ENCODE assay signal across 21 mouse cellular contexts in genomic region chr5:66215569-66216277, GRCm38 (mm10). TPM values are rescaled to one million over a fixed set of nuclear protein-coding genes. Genes with fewer than 3 reads are reported as not detected.
A peak's percentile ranks its signal among the peaks of the same experiment; 100 is the strongest.
DNase-seq lines count a peak whose midpoint lies in the region; ATAC-seq lines count a peak whose summit lies in the region.
"Had no signal": no experiment of that assay in that cellular context is flagged by ENCODE, and none has a peak within 500 bp of the region (broad histone marks: within the 10 kb centered on the region; RNA-seq: fewer than 3 reads in every experiment).

No protein-coding gene starts in this region.

- H3K27me3 ChIP-seq in kidney, embryonic 14.5 days (ENCODE audit: control insufficient read depth, insufficient read depth, low read length): no peaks in the 10 kb centered on the region
- no peaks in the 10 kb centered on the region for H3K27me3 ChIP-seq in liver, embryonic 11.5 days (replicated peaks; ENCODE audit: control insufficient read depth, insufficient read depth, low read length)
- H3K27me3 ChIP-seq: embryonic facial prominence, embryonic 13.5 days; stomach, embryonic 15.5 days had no signal

- no peak overlapping the region for H3K27ac ChIP-seq in kidney, embryonic 14.5 days (ENCODE audit: low read depth, low read length)
- H3K27ac ChIP-seq in liver, embryonic 11.5 days (ENCODE audit: low read depth, low read length): no peak overlapping the region
- H3K27ac ChIP-seq: embryonic facial prominence, embryonic 13.5 days; hindbrain, postnatal 0 days; stomach, embryonic 15.5 days had no signal

- peaks cover 20% of the 10 kb centered on the region; the same call in 1 of the 2 replicates for H3K4me1 ChIP-seq in kidney, embryonic 14.5 days (ENCODE audit: control insufficient read depth, insufficient read depth, low read length)
- no peaks in the 10 kb centered on the region for H3K4me1 ChIP-seq in liver, embryonic 11.5 days (replicated peaks; ENCODE audit: control insufficient read depth, insufficient read depth, low read length)

- no peaks in the 10 kb centered on the region for H3K36me3 ChIP-seq in kidney, embryonic 14.5 days (ENCODE audit: control insufficient read depth, insufficient read depth, low read length)
- H3K36me3 ChIP-seq in liver, embryonic 11.5 days (ENCODE audit: control insufficient read depth, insufficient read depth, low read length): no peaks in the 10 kb centered on the region
- H3K36me3 ChIP-seq: embryonic facial prominence, embryonic 13.5 days; stomach, embryonic 15.5 days had no signal

- DNase-seq in kidney, adult 9 months: peak; percentile 43
- DNase-seq in c-Kit-positive CD71-positive TER-119-negative erythroid progenitor cells, embryonic 14.5 days (ENCODE audit: low read depth): peak; percentile 29
- no peak for DNase-seq in liver, embryonic 11.5 days (ENCODE audit: low spot score)
- DNase-seq in adrenal gland, postnatal 10 days: no peak
- no peak for DNase-seq in adrenal gland, postnatal 4 days (ENCODE audit: low spot score in 2 of 2)
- no peak for DNase-seq in T-cell, adult 2 months (ENCODE audit: low spot score)
- DNase-seq: adrenal gland, adult 2 months; cerebellum, adult 2 months; heart, adult 11 months; heart, postnatal 4 days; kidney, postnatal 10 days; layer of hippocampus, adult 9-11 months; spleen, adult 18-20 months had no signal

- H3K9ac ChIP-seq in kidney, embryonic 14.5 days (ENCODE audit: low read depth, low read length): no peak overlapping the region
- H3K9ac ChIP-seq in liver, embryonic 11.5 days (ENCODE audit: low read depth, low read length): no peak overlapping the region
- H3K9ac ChIP-seq: embryonic facial prominence, embryonic 13.5 days; stomach, embryonic 15.5 days had no signal

- 50% methylated on average over 10 of the region's 10 CpGs for WGBS in kidney, embryonic 14.5 days
- 45% methylated on average over 10 of the region's 10 CpGs for WGBS in liver, embryonic 11.5 days

- no peak for ATAC-seq in kidney, embryonic 14.5 days (ENCODE audit: low FRiP score, low TSS enrichment)
- peak; percentile 86 for ATAC-seq in liver, embryonic 11.5 days (replicated peaks; ENCODE audit: low FRiP score)
- ATAC-seq in megakaryocyte-erythroid progenitor cell, adult 5-6 weeks (replicated peaks; ENCODE audit: low FRiP score, low TSS enrichment, poor library complexity, severe bottlenecking): peak; percentile 73; the same call in 1 of the 2 replicates
- ATAC-seq: hindbrain, postnatal 0 days had no signal

- no peak overlapping the region for H3K4me2 ChIP-seq in kidney, embryonic 14.5 days (replicated peaks; ENCODE audit: low read depth, low read length)
- H3K4me2 ChIP-seq in liver, embryonic 11.5 days: peak overlapping the region; percentile 5; the same call in 1 of the 2 replicates
- H3K4me2 ChIP-seq: embryonic facial prominence, embryonic 13.5 days; midbrain, embryonic 11.5 days; stomach, embryonic 15.5 days had no signal

- H3K4me3 ChIP-seq in kidney, embryonic 14.5 days (ENCODE audit: low read length): no peak overlapping the region
- H3K4me3 ChIP-seq in liver, embryonic 11.5 days (ENCODE audit: low read depth, low read length): no peak overlapping the region
- H3K4me3 ChIP-seq: embryonic facial prominence, embryonic 13.5 days; myocyte; stomach, embryonic 15.5 days had no signal

- H3K9me3 ChIP-seq in kidney, embryonic 14.5 days (ENCODE audit: control insufficient read depth, low read length): no peaks in the 10 kb centered on the region
- H3K9me3 ChIP-seq in liver, embryonic 11.5 days (ENCODE audit: control insufficient read depth, low read length): no peaks in the 10 kb centered on the region
- H3K9me3 ChIP-seq: embryonic facial prominence, embryonic 13.5 days; stomach, embryonic 15.5 days had no signal

RNA-seq across cellular contexts. Expression of gene Rbm47, which starts 42.8 kb away (rescaled TPM):
- 27.6 and 45.6 TPM in 2 replicates for polyA plus RNA-seq in kidney, embryonic 14.5 days (2014; fragmentation: Nextera tagmentation; extraction: Ambion mirVana)
- 13.5 and 13.9 TPM in 2 replicates for polyA plus RNA-seq in liver, embryonic 11.5 days (2014; fragmentation: Nextera tagmentation; extraction: Ambion mirVana)
- total RNA-seq in megakaryocyte-erythroid progenitor cell, adult 5-6 weeks (2014; fragmentation: Nextera tagmentation): 0.17 and 0.42 TPM in 2 replicates
- 0.61 TPM in 1 of 2 replicates, not detected in the other for total RNA-seq in megakaryocyte-erythroid progenitor cell, adult 5-6 weeks (2017)
- 10 to 100 TPM; 54.7 to 55.9 TPM for total RNA-seq in adrenal gland, postnatal 10 days (2021)
- total RNA-seq in adrenal gland, postnatal 4 days (2021): 10 to 100 TPM; 63.2 to 73.3 TPM

RNA-seq across cellular contexts. Expression of gene Nsun7, which starts 44.0 kb away (rescaled TPM):
- polyA plus RNA-seq in kidney, embryonic 14.5 days (2014; fragmentation: Nextera tagmentation; extraction: Ambion mirVana): 0.67 and 0.81 TPM in 2 replicates
- polyA plus RNA-seq in liver, embryonic 11.5 days (2014; fragmentation: Nextera tagmentation; extraction: Ambion mirVana): not detected in 2 replicates
- total RNA-seq in megakaryocyte-erythroid progenitor cell, adult 5-6 weeks (2014; fragmentation: Nextera tagmentation): not detected in 2 replicates
- not detected in 2 replicates for total RNA-seq in megakaryocyte-erythroid progenitor cell, adult 5-6 weeks (2017)
- total RNA-seq in adrenal gland, postnatal 10 days (2021): under 1 TPM; 0.39 to 0.48 TPM
- 1 to 10 TPM in 1 of 2 experiments, under 1 TPM in 1; 0.99 to 1.1 TPM for total RNA-seq in adrenal gland, postnatal 4 days (2021)
- total RNA-seq: gastrocnemius, adult 8-10 months had no signal
- polyA plus RNA-seq: myocyte had no signal

Comparison
In these comparisons a context has a peak if more than half of its experiments do, and no peak if none do; other contexts are left out.
1. DNase-seq: peak in kidney, adult 9 months (single experiment) and c-Kit-positive CD71-positive TER-119-negative erythroid progenitor cells, embryonic 14.5 days (single experiment); none in liver, embryonic 11.5 days (single experiment), adrenal gland, postnatal 10 days (single experiment), adrenal gland, postnatal 4 days (0 of 2) and T-cell, adult 2 months (single experiment).
2. RNA of gene Rbm47, which starts 42.8 kb away (total RNA-seq): 63.2 to 73.3 TPM in adrenal gland, postnatal 4 days and 54.7 to 55.9 TPM in adrenal gland, postnatal 10 days; 0.17 to 0.61 TPM in megakaryocyte-erythroid progenitor cell, adult 5-6 weeks; every median in the first group is over 10 times any median in the second.